Mouse (Mus musculus): ENCODE results near the gene Epha5. TPM values are rescaled to one million over a fixed set of nuclear protein-coding genes. Genes with fewer than 3 reads are reported as not detected.

The Epha5 gene
- 1.8 and 1.9 TPM in 2 replicates for polyA plus RNA-seq (2014; fragmentation: Nextera tagmentation; extraction: Ambion mirVana)

GRCm38 (mm10) chr5:84417062-84417879 lies at the start of gene Epha5:
Gene Epha5, minus strand, starts transcription at chr5:84417382.
- H3K4me2 ChIP-seq (ENCODE audit: low read length): peak within 1 kb of the TSS; percentile 95
- H3K4me1 ChIP-seq (replicated peaks; ENCODE audit: control insufficient read depth, insufficient read depth, low read length): peaks cover 3% of the 10 kb centered on the region; the same call in 1 of the 2 replicates
- H3K9me3 ChIP-seq (ENCODE audit: control insufficient read depth, low read length): no peaks in the 10 kb centered on the region
- peak; percentile 88 for DNase-seq (ENCODE audit: low spot score)
- no peaks in the 10 kb centered on the region for H3K36me3 ChIP-seq (ENCODE audit: control insufficient read depth, insufficient read depth, low read length)
- peaks cover 36% of the 10 kb centered on the region for H3K27me3 ChIP-seq (replicated peaks; ENCODE audit: control insufficient read depth, insufficient read depth, low read length)
- ATAC-seq (replicated peaks; ENCODE audit: low FRiP score, low TSS enrichment, low read depth): peak; percentile 92
- H3K27ac ChIP-seq (ENCODE audit: low read depth): no peak within 1 kb of the TSS
- under 1% methylated on average over 46 of the region's 67 CpGs for WGBS
- H3K4me3 ChIP-seq (ENCODE audit: low read depth, low read length): peak within 1 kb of the TSS; percentile 51
- H3K9ac ChIP-seq (ENCODE audit: low read length): peak within 1 kb of the TSS; percentile 41

DNA sequence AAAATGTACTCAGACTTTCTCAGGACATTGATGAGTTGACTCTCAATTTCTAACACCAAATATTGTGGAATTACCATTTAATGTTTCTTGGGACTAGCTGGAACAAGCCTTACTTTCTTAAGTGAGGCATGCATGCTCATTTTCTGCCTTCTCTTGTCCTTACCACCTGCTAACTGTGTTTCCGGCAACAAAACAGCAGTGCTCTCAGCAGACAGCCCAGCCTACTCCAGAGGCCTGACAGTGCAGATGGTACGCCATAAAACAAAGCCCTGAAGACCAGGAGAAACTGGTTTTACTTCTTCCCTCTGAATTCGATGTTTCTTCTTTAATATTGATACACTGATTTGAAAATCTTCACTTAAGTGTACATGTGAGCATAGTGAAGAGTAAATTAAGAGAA lies 39.0 kb upstream of the Epha5 start:
- Histone ChIP-seq H3K36me3 (ENCODE audit: control insufficient read depth, insufficient read depth, low read length) (no peaks in the 10 kb centered on the region), H3K4me1 (replicated peaks; ENCODE audit: control insufficient read depth, insufficient read depth, low read length) (no peaks in the 10 kb centered on the region), H3K27ac (ENCODE audit: low read depth) (no peak overlapping the region), H3K9me3 (ENCODE audit: control insufficient read depth, low read length) (no peaks in the 10 kb centered on the region), H3K4me3 (ENCODE audit: low read depth, low read length) (no peak overlapping the region), H3K27me3 (replicated peaks; ENCODE audit: control insufficient read depth, insufficient read depth, low read length) (no peaks in the 10 kb centered on the region), H3K9ac (ENCODE audit: low read length) (no peak overlapping the region), H3K4me2 (ENCODE audit: low read length) (no peak overlapping the region)
- WGBS: 56% methylated on average over 3 of the region's 3 CpGs
- ATAC-seq (replicated peaks; ENCODE audit: low FRiP score, low TSS enrichment, low read depth) (no peak), DNase-seq (ENCODE audit: low spot score) (no peak)

GRCm38 (mm10) chr5:84454641-84455040 lies 37.5 kb upstream of the Epha5 start:
- WGBS: 77% methylated on average over 4 of the region's 4 CpGs
- Histone ChIP-seq H3K4me3 (ENCODE audit: low read depth, low read length) (no peak overlapping the region), H3K9me3 (ENCODE audit: control insufficient read depth, low read length) (no peaks in the 10 kb centered on the region), H3K9ac (ENCODE audit: low read length) (no peak overlapping the region), H3K4me2 (ENCODE audit: low read length) (no peak overlapping the region), H3K4me1 (replicated peaks; ENCODE audit: control insufficient read depth, insufficient read depth, low read length) (no peaks in the 10 kb centered on the region), H3K27ac (ENCODE audit: low read depth) (no peak overlapping the region), H3K36me3 (ENCODE audit: control insufficient read depth, insufficient read depth, low read length) (no peaks in the 10 kb centered on the region), H3K27me3 (replicated peaks; ENCODE audit: control insufficient read depth, insufficient read depth, low read length) (no peaks in the 10 kb centered on the region)
- ATAC-seq (replicated peaks; ENCODE audit: low FRiP score, low TSS enrichment, low read depth) (no peak), DNase-seq (ENCODE audit: low spot score) (no peak)

- Histone ChIP-seq H3K9ac (ENCODE audit: low read length) (no peak overlapping the region), H3K4me2 (ENCODE audit: low read length) (no peak overlapping the region), H3K27ac (ENCODE audit: low read depth) (no peak overlapping the region), H3K4me3 (ENCODE audit: low read depth, low read length) (no peak overlapping the region), H3K9me3 (ENCODE audit: control insufficient read depth, low read length) (no peaks in the 10 kb centered on the region), H3K4me1 (replicated peaks; ENCODE audit: control insufficient read depth, insufficient read depth, low read length) (no peaks in the 10 kb centered on the region), H3K27me3 (replicated peaks; ENCODE audit: control insufficient read depth, insufficient read depth, low read length) (no peaks in the 10 kb centered on the region), H3K36me3 (ENCODE audit: control insufficient read depth, insufficient read depth, low read length) (no peaks in the 10 kb centered on the region)
- DNase-seq (ENCODE audit: low spot score): no peak
- ATAC-seq (replicated peaks; ENCODE audit: low FRiP score, low TSS enrichment, low read depth): no peak
- WGBS: 73% methylated on average over 2 of the region's 2 CpGs
Measured at GRCm38 (mm10) chr5:84453839-84454238, 36.7 kb upstream of the Epha5 start.

DNA sequence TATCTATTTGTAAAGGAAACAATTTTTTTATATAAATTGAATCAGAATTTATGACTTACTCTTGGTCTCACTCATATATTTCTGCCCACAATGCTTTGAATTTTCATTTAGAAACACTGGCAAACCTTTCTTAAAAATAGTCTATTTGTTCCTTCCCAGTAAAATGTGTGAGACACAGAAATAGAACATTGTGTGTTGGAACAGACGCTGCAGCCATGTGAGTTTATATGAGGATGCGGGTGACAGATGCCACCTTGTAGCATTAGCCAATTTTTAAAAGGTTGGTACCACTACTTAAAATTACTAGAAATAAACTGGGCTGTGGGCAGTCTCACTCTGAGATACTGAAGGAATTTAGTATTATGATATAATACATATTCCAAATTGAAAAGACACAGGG lies 23.1 kb upstream of the Epha5 start:
- no peak overlapping the region for H3K4me3 ChIP-seq (ENCODE audit: low read depth, low read length)
- no peak overlapping the region for H3K27ac ChIP-seq (ENCODE audit: low read depth)
- no peaks in the 10 kb centered on the region for H3K27me3 ChIP-seq (replicated peaks; ENCODE audit: control insufficient read depth, insufficient read depth, low read length)
- H3K9me3 ChIP-seq (ENCODE audit: control insufficient read depth, low read length): no peaks in the 10 kb centered on the region
- 83% methylated on average over 2 of the region's 2 CpGs for WGBS
- H3K4me2 ChIP-seq (ENCODE audit: low read length): no peak overlapping the region
- H3K36me3 ChIP-seq (ENCODE audit: control insufficient read depth, insufficient read depth, low read length): no peaks in the 10 kb centered on the region
- no peaks in the 10 kb centered on the region for H3K4me1 ChIP-seq (replicated peaks; ENCODE audit: control insufficient read depth, insufficient read depth, low read length)
- DNase-seq (ENCODE audit: low spot score) (no peak), ATAC-seq (replicated peaks; ENCODE audit: low FRiP score, low TSS enrichment, low read depth) (no peak)
- no peak overlapping the region for H3K9ac ChIP-seq (ENCODE audit: low read length)

DNA sequence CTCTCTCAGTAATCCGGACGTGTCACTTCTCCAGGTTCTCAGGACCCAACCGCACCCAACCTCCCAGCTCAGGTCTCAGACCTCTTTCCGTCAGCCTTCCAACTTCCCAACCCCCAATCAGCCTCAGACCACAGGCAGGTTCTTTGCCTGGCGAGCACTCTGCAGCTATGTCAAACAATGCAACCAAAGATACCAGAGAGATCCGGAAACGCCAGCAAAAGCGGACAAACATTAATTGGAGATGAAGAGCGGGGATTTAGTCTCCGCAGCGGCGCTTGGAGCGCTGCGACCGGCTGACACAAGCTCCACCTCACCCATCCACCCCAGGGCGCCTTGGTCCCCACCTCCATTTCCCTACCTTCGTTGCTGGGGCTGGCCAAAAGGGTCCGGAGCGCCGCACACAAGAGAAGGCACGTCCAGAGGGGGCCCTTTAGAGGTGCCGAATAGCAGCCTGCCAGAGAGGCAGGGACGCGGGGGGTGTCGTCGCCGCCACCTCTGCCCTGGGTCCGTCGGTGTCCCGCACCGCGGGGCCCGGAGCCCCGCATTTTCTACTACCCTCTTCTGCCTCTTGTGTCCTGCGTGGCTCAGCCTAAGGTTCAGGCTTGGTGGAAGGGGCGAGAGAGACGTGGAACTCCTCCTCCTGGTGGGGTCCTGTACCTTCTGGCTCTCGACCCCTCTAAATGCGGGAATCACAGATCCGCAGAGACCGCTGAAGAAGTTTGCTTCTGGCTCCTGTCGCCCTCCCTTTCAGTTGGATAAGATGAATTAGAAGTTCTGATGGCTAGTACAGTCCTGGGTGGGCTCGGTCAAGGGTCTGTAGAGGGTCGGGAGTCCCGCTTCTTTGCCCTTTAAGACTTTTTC lies 991 bp downstream of the Epha5 start:
- Histone ChIP-seq H3K36me3 (ENCODE audit: control insufficient read depth, insufficient read depth, low read length) (no peaks in the 10 kb centered on the region), H3K27me3 (replicated peaks; ENCODE audit: control insufficient read depth, insufficient read depth, low read length) (peaks cover 36% of the 10 kb centered on the region), H3K9ac (ENCODE audit: low read length) (peak overlapping the region; percentile 41; the same call in 1 of the 2 replicates), H3K4me2 (ENCODE audit: low read length) (peak overlapping the region; percentile 95), H3K27ac (ENCODE audit: low read depth) (no peak overlapping the region), H3K4me3 (ENCODE audit: low read depth, low read length) (peak overlapping the region; percentile 51), H3K4me1 (replicated peaks; ENCODE audit: control insufficient read depth, insufficient read depth, low read length) (peaks cover 3% of the 10 kb centered on the region; the same call in 1 of the 2 replicates), H3K9me3 (ENCODE audit: control insufficient read depth, low read length) (no peaks in the 10 kb centered on the region)
- WGBS: under 1% methylated on average over 45 of the region's 45 CpGs
- ATAC-seq (replicated peaks; ENCODE audit: low FRiP score, low TSS enrichment, low read depth) (peak; percentile 48; the same call in 1 of the 2 replicates), DNase-seq (ENCODE audit: low spot score) (peak; percentile 68)

DNA sequence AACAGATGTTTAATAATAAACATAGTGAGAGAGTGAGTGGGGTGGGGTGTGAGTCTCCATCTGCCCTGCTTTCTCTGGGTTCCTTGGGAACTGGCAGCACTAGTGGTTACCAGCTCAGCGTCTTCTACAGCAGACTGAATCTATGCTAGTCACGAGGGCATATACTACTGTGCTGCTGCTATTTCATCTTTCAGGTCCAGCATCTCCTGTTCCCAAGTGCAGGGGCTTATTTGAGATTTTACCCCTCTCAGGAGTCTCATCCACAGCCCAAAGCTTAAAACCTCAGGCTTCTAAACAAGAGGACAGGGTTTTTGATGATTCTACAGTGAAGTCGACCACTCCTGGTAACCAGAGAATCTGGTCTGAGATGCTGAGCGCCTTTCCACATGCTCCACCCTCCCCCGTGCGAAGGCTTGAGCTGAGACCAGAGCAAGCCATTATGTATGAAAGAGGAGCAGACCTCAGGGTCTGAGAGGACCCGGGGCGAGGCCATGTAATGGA lies 2.2 kb downstream of the Epha5 start:
- H3K27ac ChIP-seq (ENCODE audit: low read depth): no peak overlapping the region
- H3K4me1 ChIP-seq (replicated peaks; ENCODE audit: control insufficient read depth, insufficient read depth, low read length): peaks cover 3% of the 10 kb centered on the region; the same call in 1 of the 2 replicates
- ATAC-seq (replicated peaks; ENCODE audit: low FRiP score, low TSS enrichment, low read depth) (no peak), DNase-seq (ENCODE audit: low spot score) (no peak)
- peaks cover 36% of the 10 kb centered on the region for H3K27me3 ChIP-seq (replicated peaks; ENCODE audit: control insufficient read depth, insufficient read depth, low read length)
- H3K4me2 ChIP-seq (ENCODE audit: low read length): peak overlapping the region; percentile 95
- H3K4me3 ChIP-seq (ENCODE audit: low read depth, low read length): peak overlapping the region; percentile 51; the same call in 1 of the 2 replicates
- no peak overlapping the region for H3K9ac ChIP-seq (ENCODE audit: low read length)
- H3K36me3 ChIP-seq (ENCODE audit: control insufficient read depth, insufficient read depth, low read length): no peaks in the 10 kb centered on the region
- 9% methylated on average over 8 of the region's 8 CpGs for WGBS
- no peaks in the 10 kb centered on the region for H3K9me3 ChIP-seq (ENCODE audit: control insufficient read depth, low read length)

DNA sequence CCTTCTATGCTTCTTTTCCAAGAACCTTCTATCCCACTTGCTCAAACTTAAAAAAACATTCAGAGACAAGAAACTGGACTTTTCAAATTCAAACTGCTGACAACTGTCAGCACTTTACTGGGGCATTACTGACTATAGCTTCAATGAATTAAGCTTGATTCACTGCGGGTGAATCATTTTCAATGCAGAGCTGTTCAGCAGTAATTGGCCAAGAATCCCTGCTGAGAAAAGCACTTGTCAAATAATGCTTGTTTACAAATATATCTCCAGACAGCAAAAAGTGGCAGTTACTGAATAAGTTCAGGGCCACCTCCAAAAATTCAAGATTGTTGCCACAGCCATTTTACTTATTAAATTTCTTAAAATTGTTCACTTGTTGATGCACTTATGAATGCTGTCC lies 4.2 kb downstream of the Epha5 start:
- WGBS: 39% methylated on average over 1 of the region's 1 CpGs
- H3K4me2 ChIP-seq (ENCODE audit: low read length): no peak overlapping the region
- no peak overlapping the region for H3K9ac ChIP-seq (ENCODE audit: low read length)
- H3K4me1 ChIP-seq (replicated peaks; ENCODE audit: control insufficient read depth, insufficient read depth, low read length): peaks cover 3% of the 10 kb centered on the region; the same call in 1 of the 2 replicates
- no peaks in the 10 kb centered on the region for H3K9me3 ChIP-seq (ENCODE audit: control insufficient read depth, low read length)
- ATAC-seq (replicated peaks; ENCODE audit: low FRiP score, low TSS enrichment, low read depth): no peak
- no peak overlapping the region for H3K27ac ChIP-seq (ENCODE audit: low read depth)
- H3K36me3 ChIP-seq (ENCODE audit: control insufficient read depth, insufficient read depth, low read length): no peaks in the 10 kb centered on the region
- no peak overlapping the region for H3K4me3 ChIP-seq (ENCODE audit: low read depth, low read length)
- peaks cover 29% of the 10 kb centered on the region for H3K27me3 ChIP-seq (replicated peaks; ENCODE audit: control insufficient read depth, insufficient read depth, low read length)
- no peak for DNase-seq (ENCODE audit: low spot score)

Data from intestine, embryonic 14.5 days (tissue).